Mouse (Mus musculus) spleen, adult 2 months (tissue): ENCODE data around the gene Drg1.

Experiments
- CTCF ChIP-seq: fragments of 200-500 bp; IDR thresholded peaks from 2 replicates; pipeline ENCODE4 v1.5.1; 2011; ENCODE audit warnings: mild to moderate bottlenecking, inconsistent platforms; ENCODE audit not compliant: insufficient read depth, insufficient read length, insufficient replicate concordance; ENCODE audit errors: extremely low read depth
- POLR2A ChIP-seq: fragments of 200-500 bp; IDR thresholded peaks from 2 replicates; pipeline ENCODE4 v1.6.1; 2011; ENCODE audit warnings: low read depth, low read length, inconsistent platforms

DNA sequence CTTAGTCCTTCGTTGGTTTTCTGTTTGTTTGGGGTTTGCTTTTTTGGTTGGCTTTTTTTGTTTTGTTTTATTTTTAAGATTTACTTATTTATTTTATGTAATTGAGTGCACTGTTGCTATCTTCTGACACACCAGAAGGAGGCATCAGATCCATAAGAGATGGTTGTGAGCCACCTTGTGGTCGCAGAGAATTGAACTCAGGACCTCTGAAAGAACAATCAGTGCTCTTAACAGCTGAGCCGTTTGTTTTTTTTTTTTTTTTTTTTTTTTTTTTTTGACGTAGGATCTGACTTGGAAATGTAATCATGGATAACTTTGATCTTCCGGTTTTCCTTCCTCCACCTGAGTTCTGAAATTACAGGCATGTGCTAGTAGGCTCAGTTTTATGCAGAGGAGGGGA, 43.1 kb downstream of the Drg1 start:
- TF ChIP-seq POLR2A = no peak
- TF ChIP-seq CTCF = no peak
